Mouse (Mus musculus): ENCODE data around the gene Susd6. TPM values are rescaled to one million over a fixed set of nuclear protein-coding genes. Genes with fewer than 3 reads are reported as not detected.

The Susd6 gene
- polyA plus RNA-seq, 1 experiment from 2014 or later: 12.3 TPM

DNA sequence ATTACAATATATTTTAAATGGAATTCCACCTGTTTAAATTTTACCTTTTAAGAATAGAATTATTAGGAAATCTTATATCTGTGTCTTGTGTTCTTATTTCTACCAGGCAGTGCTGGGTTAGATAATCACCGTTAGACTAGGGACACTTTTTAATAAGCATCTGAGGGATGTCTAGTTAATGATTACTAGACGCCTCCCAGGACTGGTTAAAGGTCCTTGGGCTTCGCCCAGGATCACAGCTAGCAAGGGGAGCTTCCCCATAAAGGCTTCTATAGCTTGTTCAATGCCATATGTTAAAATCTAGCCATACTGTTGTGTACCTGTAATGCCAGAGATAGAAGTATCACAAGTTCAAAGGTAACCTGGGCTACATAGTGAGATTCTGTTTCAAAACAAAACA lies 138.6 kb downstream of the Susd6 start:
- Histone ChIP-seq H3K4me2 (no peak overlapping the region), H3K36me3 (no peaks in the 10 kb centered on the region), H3K4me1 (replicated peaks) (no peaks in the 10 kb centered on the region), H3K9me3 (no peaks in the 10 kb centered on the region), H3K27me3 (no peaks in the 10 kb centered on the region), H3K27ac (replicated peaks) (no peak overlapping the region), H3K4me3 (no peak overlapping the region), H3K9ac (no peak overlapping the region)
- ATAC-seq (ENCODE audit: low read depth): no peak
- 74% methylated on average over 3 of the region's 3 CpGs for WGBS

DNA sequence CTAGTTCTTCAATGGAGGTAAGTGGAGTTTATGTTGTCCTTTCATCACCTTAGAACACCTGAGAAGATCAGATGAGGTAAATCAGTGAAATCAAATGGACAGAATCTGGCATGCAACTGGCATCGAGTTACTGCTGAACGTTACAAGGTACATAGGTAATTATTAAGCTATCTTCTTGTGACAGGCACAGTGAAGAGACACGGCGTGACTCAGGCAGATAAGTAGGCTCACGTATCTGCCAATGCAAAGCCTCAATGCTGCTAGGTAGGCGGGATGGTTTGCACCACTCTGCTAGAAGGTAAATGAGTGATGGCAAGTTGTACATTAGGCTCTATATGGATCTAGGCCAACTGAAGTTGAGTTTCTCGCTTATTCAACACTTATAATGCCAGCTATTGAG lies 139.8 kb downstream of the Susd6 start:
- H3K4me1 ChIP-seq (replicated peaks): no peaks in the 10 kb centered on the region
- no peak overlapping the region for H3K4me2 ChIP-seq
- H3K9ac ChIP-seq: no peak overlapping the region
- no peak for ATAC-seq (ENCODE audit: low read depth)
- H3K36me3 ChIP-seq: no peaks in the 10 kb centered on the region
- H3K4me3 ChIP-seq: no peak overlapping the region
- WGBS: 87% methylated on average over 7 of the region's 7 CpGs
- H3K9me3 ChIP-seq: no peaks in the 10 kb centered on the region
- no peak overlapping the region for H3K27ac ChIP-seq (replicated peaks)
- no peaks in the 10 kb centered on the region for H3K27me3 ChIP-seq

Other genes starting within 250 kb of the Susd6 start
- 22.0 and 22.6 TPM in 2 replicates for gene Slc39a9, start 146.6 kb upstream of the Susd6 start, polyA plus RNA-seq (2015; fragmentation: Nextera tagmentation; extraction: Ambion mirVana)
- gene Erh, start 146.2 kb upstream of the Susd6 start, polyA plus RNA-seq (2015; fragmentation: Nextera tagmentation; extraction: Ambion mirVana): 296 and 300 TPM in 2 replicates
- 7.1 and 7.4 TPM in 2 replicates for gene Plekhd1, start 97.9 kb upstream of the Susd6 start, polyA plus RNA-seq (2015; fragmentation: Nextera tagmentation; extraction: Ambion mirVana)
- gene Ccdc177, start 29.8 kb upstream of the Susd6 start, polyA plus RNA-seq (2015; fragmentation: Nextera tagmentation; extraction: Ambion mirVana): 2.8 and 2.9 TPM in 2 replicates
- gene Srsf5, start 155.0 kb downstream of the Susd6 start, polyA plus RNA-seq (2015; fragmentation: Nextera tagmentation; extraction: Ambion mirVana): 427 and 477 TPM in 2 replicates
- gene Slc10a1, start 178.2 kb downstream of the Susd6 start, polyA plus RNA-seq (2015; fragmentation: Nextera tagmentation; extraction: Ambion mirVana): 0.18 and 0.96 TPM in 2 replicates
- 9.2 and 10.5 TPM in 2 replicates for gene Smoc1, start 236.3 kb downstream of the Susd6 start, polyA plus RNA-seq (2015; fragmentation: Nextera tagmentation; extraction: Ambion mirVana)

Data from neural tube, embryonic 13.5 days (tissue).